Mouse (Mus musculus): ENCODE results near the gene Tmem183a.

Gene Tmem183a

DNA sequence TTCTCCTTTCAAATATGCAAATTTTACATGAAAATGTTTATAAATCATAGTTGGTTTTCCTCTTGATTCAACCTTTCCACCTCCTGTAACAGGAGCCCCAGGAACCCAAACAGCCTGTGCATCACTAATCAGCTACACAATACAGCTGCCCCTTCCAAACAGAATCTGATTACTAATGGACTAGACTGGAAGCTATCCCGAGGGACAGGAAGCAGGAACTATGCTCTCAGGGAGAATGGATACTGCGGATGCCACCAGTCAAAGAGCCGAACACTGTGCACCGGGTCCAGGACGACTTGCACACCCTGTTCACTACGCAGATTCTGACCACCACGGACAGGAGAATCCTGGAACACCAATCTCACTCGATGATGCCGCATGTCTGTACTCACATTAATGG, 14.0 kb downstream of the Tmem183a start:
- intact Hi-C loops (cut with DNase I) = no loop called here

DNA sequence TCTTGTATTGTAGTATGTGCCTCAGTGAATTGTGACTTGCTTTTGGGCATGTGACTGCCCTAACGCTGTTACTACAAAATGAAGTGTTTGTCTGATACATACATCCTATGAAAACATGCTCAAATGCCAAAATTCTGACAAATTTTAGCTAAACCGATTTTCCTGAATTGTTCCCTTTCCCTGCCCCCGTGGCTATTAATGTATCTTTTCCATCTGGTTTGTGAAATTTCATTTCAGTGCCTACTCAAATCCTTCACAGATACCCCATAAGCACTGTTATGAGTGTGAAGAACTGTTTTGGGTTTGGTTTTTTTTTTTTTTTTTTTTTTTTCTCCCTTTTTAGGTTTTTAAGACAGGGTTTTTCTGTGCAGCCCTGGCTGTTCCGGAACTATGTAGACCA, 16.7 kb downstream of the Tmem183a start:
- intact Hi-C loops (cut with DNase I) = no loop called here

DNA sequence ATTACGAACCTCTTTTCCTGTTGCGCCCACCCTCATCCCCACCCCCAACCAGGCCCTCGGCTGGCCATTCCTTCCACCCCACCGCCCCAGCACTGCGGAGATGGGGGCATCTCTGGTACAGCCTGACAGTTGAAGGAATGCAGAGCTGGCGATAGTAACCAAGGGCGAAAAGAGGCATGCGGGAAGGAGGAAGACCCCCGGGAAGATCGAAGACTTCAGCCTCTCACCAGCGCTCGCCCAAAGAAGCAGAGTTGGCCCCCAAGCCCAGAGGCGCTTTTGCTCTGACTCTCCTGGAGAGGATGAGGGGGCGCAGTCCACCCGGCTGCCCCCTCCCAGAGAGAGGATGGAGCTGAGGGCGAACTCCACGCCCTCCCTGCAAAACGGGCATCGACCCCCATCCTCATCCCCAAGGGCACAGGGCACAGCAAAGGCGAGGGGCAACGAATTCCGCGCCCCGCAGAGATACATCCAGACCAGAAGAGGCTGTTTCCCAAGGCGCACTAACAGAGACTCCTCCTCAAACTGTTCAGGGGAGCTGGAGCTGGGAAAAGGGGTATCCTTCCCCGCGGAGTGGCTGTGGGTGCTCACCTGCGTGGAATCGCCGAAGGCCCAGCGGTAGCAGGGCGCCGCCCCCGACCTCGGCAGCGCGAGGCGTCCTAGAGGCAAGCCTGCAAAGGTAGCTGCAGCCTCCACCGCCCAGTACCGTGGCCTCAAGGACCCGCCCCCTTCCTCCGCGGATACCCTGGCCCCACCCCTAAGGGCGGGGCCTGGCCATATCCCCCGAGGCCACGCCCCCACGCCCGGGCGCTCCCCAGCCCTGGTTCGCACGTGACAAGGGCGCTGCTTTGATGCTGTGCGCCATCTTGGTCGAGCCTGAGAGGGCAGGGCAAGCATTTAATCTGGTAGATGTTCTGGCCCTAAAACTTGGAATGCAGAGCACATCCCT, 17.5 kb downstream of the Tmem183a start:
- intact Hi-C loops (cut with DNase I) = no loop called here

DNA sequence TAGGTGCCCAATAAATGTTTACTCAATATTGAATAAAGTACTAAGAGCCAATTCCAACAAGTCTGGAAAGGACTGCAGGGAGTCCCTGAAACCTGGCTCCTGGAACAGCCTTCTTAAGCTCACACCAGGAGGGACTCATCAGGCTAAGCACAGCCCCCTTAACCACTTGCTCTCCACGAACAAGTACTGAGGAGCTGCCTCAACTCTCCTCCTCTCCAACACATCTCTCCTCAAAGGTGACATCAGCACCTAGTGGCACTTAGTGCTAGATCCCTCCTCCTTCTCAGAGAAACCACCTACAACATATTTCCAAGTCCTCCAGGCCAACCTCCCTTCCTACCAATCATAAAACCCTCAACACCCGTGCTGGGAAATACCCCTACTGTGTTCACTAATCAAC, 18.2 kb downstream of the Tmem183a start:
- intact Hi-C loops (cut with DNase I) = no loop called here

DNA sequence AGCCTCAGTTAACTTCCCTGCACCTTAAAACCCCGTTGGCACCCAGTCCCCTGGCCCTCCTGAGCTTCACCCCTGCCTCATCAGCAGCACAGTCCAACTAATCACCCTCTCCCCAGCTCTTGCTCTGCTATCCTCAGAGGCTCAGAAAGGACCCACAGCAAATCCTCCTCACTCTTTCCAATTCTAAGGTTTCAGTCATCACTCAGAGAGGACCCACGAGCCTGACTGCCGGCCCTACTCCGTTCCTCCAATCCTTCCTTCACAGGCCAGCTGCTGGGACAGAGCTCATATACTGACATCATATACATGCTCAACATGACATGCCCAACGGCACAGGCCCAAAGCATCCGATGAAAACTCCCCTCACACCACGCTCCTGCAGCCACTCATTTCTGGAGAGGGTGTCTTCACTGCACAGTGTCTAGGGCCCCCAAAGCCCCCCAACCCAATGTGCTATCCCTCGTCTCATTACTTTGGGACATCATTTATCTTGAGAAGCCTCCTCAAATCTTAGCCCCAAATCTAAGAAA, 18.9 kb downstream of the Tmem183a start:
- intact Hi-C loops (cut with DNase I) = no loop called here

DNA sequence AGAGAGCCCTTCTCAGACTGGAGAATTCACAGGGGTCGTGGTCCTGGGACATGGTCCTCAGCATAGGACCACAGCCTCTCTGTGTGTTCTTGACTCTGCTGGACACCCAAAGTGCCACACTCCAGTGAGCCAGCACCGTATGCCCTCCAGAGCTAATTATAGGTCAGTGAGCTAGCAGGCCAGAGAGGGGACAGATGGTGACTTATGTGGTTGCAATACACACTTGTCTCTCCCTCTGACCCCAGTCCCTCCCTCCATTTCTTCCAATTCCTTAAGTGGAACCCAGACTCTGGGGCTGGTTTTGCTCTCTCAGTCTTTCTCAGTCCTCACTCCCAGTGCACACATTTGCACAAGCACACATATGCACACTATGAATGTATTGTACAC, 19.5 kb downstream of the Tmem183a start:
- intact Hi-C loops (cut with DNase I) = no loop called here

DNA sequence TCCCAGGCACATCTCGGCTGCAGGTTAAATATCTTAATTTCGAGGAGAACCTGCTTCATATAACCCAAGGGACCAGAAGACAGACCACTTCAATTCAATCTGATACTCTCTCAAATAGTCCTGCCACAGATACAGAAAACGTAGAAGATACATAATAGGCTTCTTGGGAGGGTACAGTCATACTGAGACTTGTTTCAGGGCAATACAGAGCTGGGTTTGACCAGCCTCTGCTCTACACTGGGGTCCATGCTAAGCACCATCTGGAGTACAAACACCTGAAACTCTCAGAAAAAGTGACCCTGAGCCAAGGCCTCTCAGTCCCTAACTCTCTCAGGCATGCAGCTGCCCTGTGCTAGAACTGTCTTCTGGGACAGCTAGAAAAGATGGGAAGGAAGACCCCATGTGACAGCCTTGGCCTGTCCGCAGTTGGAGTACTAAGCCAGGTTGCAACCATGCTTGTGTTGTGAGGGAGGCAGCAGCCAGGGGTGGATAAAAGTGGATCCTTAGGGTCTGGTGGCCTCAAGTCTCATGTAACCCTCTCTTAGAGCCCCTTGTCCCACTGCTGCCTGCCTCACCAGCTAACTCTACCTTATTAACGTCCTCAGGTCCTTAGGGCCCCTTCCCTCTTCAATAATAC, 20.0 kb downstream of the Tmem183a start:
- intact Hi-C loops (cut with DNase I) = no loop called here

DNA sequence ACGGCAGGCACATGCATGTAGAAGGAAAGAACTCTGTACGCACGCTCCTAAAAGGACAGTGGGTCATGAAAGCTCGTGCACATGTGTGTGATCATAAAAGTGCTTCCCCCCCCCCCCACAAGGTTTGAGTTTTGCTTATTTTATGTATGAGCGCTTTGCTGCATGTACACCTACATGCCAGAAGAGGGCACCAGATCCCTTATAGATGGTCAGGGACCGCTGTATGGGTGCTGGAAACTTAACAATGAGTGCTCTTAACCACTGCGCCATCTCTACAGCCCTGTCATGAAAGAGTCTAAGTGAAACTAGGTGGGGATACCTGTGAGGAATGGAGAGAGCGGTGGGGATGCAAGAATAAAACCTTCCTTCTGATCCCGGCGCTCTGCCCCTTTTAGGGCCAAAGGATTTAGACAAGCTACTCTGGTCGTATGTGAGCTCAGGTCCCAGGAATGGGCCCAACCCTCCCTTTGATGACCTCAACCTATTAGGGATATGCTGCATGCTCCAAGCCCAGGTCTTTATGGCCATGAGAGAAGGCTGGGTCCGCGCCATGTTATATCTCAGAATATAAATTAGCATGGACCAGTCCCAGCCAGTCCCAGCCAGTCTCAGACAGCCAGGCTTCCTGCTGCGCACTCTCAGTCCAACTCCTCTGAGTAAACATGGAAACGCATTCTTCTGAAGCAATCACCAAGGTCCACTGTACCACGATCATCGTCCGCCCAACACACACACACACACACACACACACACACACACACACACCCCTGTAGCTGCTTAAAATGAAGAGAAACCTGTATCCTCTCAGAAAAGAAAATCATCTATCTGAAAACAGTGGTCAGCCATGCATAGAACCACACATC, 21.8 kb downstream of the Tmem183a start:
- intact Hi-C loops (cut with DNase I) = no loop called here

DNA sequence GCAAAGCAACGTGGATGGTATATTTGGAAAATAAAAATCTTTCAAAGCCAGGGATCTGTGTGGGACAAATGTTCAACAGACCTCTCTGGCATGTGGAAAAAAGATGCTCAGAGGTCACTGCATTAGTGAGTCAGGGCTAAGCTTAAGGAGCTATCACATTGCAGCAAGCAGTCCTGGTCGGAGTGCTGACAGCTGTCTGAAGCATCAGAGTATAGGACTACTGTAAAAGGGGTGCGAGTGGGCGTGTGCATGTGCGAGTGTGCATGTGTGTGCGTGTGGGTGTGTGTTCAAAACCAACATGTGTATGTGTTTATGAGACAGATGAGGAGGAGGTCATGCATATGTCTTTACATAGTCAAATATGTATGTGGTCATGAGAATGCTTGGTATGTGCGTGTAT, 22.6 kb downstream of the Tmem183a start:
- intact Hi-C loops (cut with DNase I) = no loop called here

DNA sequence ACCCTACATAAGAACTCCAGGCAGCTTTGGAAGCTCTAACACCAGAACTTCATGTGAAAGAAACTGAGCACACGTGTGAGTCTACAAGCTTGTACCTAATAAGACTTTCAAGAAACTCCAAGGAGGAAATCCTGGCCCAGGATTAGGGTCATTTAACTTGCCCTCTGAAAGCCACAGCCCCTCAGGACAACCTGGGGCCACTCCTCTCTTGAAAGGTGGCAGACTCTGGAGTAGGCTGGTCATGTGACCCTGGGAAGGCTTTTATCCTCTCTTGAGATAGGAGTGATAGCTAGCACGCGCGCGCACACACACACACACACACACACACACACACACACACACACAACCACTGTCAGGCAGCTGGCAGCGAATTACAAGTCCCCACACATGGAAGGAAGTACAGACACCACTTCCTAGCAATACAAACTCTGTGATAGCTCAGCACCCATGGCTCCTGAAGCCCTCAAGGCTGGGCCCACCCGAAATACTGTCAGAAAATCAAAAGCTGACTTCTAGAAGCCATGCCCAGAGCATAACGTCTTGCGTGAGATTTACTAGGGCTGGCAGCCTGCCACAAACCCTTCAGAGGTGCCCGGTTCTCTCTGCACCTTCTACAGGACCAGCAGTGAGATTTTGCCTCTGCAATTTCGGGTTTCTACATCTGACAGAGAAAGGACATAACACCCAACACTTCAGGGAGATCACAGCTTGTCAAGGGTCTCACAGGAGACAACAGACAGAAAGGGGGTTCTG, 24.6 kb downstream of the Tmem183a start:
- intact Hi-C loops (cut with DNase I) = no loop called here

DNA sequence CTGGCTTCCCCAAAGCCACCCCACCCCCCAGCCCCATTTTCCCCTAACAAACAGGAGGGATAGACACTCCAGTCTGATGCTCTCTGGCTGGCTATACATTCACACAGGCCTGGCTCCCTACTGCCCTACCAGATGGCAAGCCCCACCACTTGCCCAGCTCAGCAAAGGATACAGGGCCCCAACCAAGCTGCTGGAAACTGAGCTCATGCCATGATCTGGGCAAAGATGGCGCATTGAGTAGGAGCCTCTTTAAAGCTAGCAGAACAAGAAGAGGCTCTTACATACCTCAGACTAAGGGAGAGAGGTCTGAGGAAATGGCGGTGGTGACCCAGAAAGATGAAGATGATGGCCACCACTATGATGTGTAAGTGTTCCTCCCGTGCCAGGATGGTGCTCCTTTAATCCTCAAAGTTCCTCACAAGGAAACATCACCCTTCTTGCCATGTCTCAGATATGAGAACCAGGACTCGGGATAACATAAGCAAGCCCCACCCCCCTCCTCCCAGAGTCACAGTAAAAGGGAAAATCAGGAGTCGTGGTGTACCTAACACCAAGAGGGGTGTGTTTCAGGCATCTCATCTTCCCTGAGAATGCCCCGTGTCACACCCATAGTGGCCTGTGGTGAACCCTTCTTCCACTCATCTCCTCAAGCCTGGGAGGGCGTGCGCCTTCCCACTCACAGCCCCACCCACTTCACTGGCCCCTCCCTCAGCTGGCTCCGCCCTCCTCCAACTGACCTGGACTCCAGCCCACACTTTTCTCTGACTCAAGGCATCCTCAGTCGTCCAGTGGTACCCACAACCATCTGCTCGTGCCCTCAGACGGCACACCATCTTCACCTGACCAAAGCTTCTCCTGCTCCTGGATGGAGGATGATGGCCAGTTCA, 25.6 kb downstream of the Tmem183a start:
- intact Hi-C loops (cut with DNase I) = no loop called here

DNA sequence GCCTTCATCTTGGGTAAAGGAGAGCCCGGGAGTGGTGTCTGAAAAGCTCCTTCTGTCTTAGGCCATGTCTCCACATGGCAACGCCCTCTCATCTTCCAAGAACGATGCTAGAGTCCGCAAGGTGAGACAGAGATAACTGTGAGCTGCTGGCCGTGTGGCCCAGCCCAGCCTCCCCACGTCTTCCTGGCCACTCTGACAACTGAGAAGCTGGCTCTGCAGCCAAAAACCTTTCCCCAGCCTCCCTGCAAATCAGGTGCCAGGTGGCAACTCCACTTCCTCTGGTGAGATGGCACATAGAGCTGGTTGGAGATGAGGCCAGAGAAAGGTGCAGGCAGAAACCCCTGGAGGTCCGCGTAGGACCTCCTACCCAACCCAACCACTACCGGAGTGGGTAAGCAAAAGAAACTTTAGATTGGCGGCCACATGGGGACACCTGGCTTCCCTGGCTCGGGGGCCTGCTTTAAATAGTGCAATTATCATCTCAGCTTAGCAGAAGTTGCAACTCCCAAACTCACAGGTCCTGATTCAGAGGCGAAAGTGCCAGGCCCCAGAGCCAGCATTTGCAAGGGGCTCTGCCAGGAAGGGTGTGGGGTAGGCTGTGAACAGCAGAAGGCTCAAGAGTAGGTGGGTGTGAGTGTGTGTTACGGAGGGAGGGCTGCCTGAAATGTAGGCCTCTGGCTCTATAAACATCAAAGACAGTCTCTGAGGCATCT, 26.4 kb downstream of the Tmem183a start:
- intact Hi-C loops (cut with DNase I) = no loop called here

DNA sequence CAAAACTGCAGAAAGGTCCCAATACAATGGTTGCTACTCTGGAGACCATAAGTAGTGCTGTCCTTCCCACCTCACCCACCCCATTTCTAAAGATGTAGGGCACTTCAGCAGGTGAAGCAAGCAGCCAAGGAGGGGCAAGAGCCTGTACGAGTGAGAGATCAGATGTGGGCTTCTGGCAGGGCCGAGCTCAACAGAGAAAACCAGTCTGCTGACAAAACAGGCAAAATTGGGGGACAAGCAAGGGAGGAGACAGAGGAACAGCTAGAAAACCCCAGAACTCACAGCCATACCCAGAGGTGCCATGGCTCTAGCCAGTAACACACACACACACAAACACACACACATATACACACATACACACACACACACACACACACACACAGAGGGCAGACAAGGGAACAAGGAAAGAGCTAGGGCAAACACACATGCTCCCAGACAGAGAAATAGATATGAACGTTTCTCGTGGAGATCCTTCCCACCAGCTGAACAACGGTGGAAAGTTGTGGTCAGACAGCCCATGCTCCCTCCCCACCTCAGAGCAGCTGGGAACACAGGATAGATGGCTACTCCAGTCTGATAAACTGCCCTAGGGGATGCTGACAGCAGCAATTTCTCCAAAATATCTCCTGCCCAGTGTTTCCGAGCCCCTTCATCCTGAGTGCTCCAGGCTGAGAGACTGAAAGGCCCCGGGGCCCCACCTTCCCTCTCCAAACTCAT, 27.5 kb downstream of the Tmem183a start:
- intact Hi-C loops (cut with DNase I) = loop anchor here (5.0 kb wide), 3 partner anchors 92 to 217 kb away; no protein-coding TSS in a partner anchor

DNA sequence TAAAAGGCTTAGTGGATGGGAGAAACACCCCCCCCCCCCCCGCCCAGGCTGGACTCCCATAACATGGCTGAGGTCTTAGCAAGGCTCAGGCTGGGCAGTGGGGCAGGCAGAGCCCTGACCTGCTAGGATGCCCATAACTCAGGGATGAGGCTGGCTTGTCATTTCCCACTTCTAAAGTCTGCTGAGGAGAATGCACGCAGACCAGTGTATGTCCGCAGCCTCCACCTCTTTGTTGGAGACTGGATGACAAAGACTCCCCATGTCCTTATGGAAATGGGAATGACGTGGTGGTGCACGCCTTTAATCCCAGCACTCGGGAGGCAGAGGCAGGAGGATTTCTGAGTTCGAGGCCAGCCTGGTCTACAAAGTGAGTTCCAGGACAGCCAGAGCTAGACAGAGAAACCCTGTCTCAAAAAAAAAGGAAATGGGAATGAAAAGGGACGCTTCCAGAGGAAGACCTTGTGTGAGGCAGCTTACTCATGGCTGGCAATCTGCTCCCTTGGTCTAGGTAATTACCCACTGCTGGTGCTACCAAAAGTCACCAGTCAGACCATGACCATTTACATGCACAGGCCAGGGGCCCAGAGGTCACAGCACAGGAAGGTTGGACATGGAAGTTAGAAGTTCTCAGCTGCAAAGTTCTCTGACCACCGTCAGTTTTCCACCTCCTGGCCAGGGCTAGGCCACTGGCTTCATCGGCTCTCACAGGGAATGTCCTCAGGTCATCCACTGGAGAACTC, 28.2 kb downstream of the Tmem183a start:
- intact Hi-C loops (cut with DNase I) = loop anchor here (5.0 kb wide), 3 partner anchors 91 to 216 kb away; no protein-coding TSS in a partner anchor

DNA sequence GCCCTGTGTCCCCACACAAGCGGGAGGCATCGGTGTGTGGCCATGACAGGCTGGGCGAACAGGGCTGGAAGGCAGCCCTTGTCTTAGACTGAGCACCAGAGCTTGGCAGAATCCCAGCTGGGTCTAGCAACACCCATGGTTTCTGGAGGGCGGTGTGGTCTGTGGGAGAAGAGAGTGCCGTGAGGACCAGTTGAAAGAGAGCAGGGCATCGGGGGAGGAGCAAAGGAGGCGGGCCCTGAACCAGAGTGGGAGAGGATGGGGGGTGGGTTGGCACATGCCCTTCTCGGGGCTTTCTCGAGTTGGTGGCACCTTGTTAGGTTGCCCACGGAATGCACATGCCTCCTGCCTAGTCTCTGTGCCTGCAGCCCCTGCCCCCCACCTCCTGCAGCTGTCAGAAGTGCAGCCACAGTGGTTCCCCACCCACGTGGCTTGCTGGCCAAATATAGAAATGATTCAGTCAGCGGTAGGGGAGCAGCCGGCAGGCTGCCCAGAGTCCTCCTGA, 29.0 kb downstream of the Tmem183a start, which contains the start of gene Ppfia4:
Gene Ppfia4, minus strand, starts transcription at position 159 of the 502 bp plus-strand sequence.
- intact Hi-C loops (cut with DNase I) = loop anchor here (5.0 kb wide), 3 partner anchors 91 to 216 kb away; no protein-coding TSS in a partner anchor

DNA sequence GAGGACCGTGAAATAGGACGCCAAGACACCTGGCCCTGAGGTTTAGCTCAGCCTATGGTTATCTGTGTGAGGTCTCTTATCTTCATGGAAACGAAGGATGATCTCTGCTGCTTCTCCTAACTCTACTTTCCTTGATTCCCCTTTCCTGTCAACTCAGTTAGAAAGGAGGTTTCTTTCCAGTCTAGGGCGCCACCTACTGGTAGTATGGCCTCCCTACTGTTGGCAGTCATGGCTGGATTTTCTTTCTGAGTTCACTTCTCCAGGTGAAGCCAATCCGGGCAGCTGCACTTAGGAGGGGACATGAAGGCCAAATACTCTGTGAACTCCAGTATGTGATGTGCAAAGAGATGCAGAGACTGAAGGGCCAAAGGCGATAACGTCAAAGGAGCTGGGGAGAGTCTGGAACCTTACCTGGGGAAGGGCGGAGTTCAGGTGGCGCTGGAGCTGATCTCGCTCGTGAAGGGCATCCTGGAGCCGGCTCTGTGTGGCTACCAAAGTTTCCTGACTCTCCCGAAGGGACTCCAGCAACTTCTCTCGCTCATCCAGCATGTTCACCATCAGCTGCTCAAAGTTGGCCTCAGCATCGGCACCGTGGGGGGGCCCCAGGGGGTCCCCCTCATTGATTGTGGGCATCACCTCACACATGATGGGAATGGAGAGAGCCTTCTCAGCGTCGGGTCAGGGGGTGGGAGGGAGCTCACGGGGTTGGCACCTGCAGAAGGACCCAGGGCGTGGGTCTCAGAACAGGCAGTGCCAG, 29.7 kb downstream of the Tmem183a start:
- intact Hi-C loops (cut with DNase I) = loop anchor here (2.0 to 5.0 kb wide), 4 partner anchors 90 to 215 kb away; no protein-coding TSS in a partner anchor
